Mouse (Mus musculus) bone marrow macrophage, adult 2 months (primary cell): ENCODE data around the gene Tpbpa.
"Not testable (repeated sequence)": the region's sequence is repeated elsewhere in the genome, so short reads cannot be mapped to it uniquely, and the experiment has no call there.

Experiments used
- CTCF ChIP-seq: IDR thresholded peaks from 2 replicates; pipeline ENCODE4 v1.5.1; 2012; ENCODE audit warnings: low read depth, mild to moderate bottlenecking, low read length, moderate library complexity
- POLR2A ChIP-seq: IDR thresholded peaks from 2 replicates; pipeline ENCODE4 v1.6.1; 2012; ENCODE audit warnings: mild to moderate bottlenecking, low read depth, low read length, borderline replicate concordance

- not testable (repeated sequence) for TF ChIP-seq POLR2A, CTCF
These were observed 6.3 kb downstream of the Tpbpa start, which contains the start of gene Gm49393 for GRCm38 (mm10) chr13:60935490-60935889.
